Mouse (Mus musculus) monocyte, adult 5-6 weeks (primary cell): ENCODE data around the gene Gngt2. TPM values are rescaled to one million over a fixed set of nuclear protein-coding genes. Genes with fewer than 3 reads are reported as not detected.

Experiments used
- ATAC-seq: fragments of 153-309, 156-312 bp; replicated peaks from 2 replicates; pipeline ENCODE4 v1.8.0; 2017; ENCODE audit warnings: mild to moderate bottlenecking; ENCODE audit not compliant: low TSS enrichment, insufficient number of reproducible peaks, severe bottlenecking, poor library complexity, low FRiP score
- total RNA-seq: library from RNA; stranded (forward); fragments of 200-1000, 200-491, 200-594 nt; gene quantifications from 3 replicates; pipeline ENCODE4 v1.2.3, GENCODE M21; 2017

Gene Gngt2
- total RNA-seq, 1 experiment from 2014 or later = 2,060 TPM

GRCm38 (mm10) chr11:95834742-95835710 is 2.0 kb upstream of the Gngt2 start:
- ATAC-seq = peak; percentile 54

- ATAC-seq = no peak
Observed at GRCm38 (mm10) chr11:95835832-95836231, 1.2 kb upstream of the Gngt2 start.

- no peak for ATAC-seq
Observed at GRCm38 (mm10) chr11:95836433-95836832, 583 bp upstream of the Gngt2 start.

- ATAC-seq = no peak
Observed at GRCm38 (mm10) chr11:95838598-95838997, 1.6 kb downstream of the Gngt2 start.

- ATAC-seq = no peak
Observed at GRCm38 (mm10) chr11:95838999-95839868, 2.2 kb downstream of the Gngt2 start.

GRCm38 (mm10) chr11:95840694-95841497 is 3.9 kb downstream of the Gngt2 start:
- no peak for ATAC-seq

GRCm38 (mm10) chr11:95841498-95841830 is 4.4 kb downstream of the Gngt2 start:
- no peak for ATAC-seq

- ATAC-seq = peak; percentile 61
Observed at GRCm38 (mm10) chr11:95842074-95842681, 5.2 kb downstream of the Gngt2 start, which contains the start of gene Abi3. Gene Abi3 (minus strand): TSS chr11:95842476.

GRCm38 (mm10) chr11:95842953-95843352 is 5.9 kb downstream of the Gngt2 start:
- ATAC-seq = peak; percentile 68

GRCm38 (mm10) chr11:95843421-95843950 is 6.5 kb downstream of the Gngt2 start:
- ATAC-seq = peak; percentile 28

GRCm38 (mm10) chr11:95844935-95845334 is 7.9 kb downstream of the Gngt2 start:
- ATAC-seq = 0 out of 2 replicates have a peak, but pooled peaks have one; percentile 23

GRCm38 (mm10) chr11:95850898-95851297 is 13.9 kb downstream of the Gngt2 start:
- peak; percentile 85 for ATAC-seq

GRCm38 (mm10) chr11:95853684-95854083 is 16.7 kb downstream of the Gngt2 start:
- ATAC-seq = no peak

GRCm38 (mm10) chr11:95857306-95857705 is 20.3 kb downstream of the Gngt2 start:
- ATAC-seq = no peak

GRCm38 (mm10) chr11:95857716-95858527 is 20.9 kb downstream of the Gngt2 start:
- ATAC-seq = no peak

- ATAC-seq = peak; percentile 92
Observed at GRCm38 (mm10) chr11:95858528-95859467, 21.8 kb downstream of the Gngt2 start.
